Mouse (Mus musculus) liver, postnatal 0 days (tissue): ENCODE results near the gene Kmt2c.

Experiments
- CTCF ChIP-seq: sonication (generic); IDR thresholded peaks from 2 replicates; pipeline ENCODE4 v1.5.1; 2016; ENCODE audit warnings: antibody characterized with exemption, low read depth
- EP300 ChIP-seq: IDR thresholded peaks from 2 replicates; pipeline ENCODE4 v1.6.1; 2016; ENCODE audit warnings: antibody characterized with exemption, low read depth, mild to moderate bottlenecking

DNA sequence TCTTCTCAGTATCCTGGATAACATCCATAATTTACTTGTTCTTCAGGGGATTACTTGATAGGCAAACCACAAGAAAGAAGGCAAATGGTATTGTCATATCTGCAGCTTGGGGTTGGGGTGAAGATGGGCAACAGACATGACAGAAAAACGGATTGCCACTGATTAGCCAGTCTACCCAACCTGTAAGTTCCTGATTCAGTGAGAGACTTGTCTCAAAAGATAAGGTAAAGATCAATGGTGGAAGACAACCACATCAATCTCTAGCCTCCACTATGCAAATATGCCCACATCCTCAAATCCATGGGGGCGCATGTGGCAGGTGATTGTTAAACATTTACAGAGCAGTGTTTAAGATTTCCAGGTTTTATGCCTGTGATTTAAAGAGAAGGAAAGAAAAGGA, 105.9 kb downstream of the Kmt2c start:
- TF ChIP-seq CTCF: no peak
- TF ChIP-seq EP300: no peak
